Mouse (Mus musculus): ENCODE results near the gene Camk1d. TPM values are rescaled to one million over a fixed set of nuclear protein-coding genes. Genes with fewer than 3 reads are reported as not detected.

The Camk1d gene
- total RNA-seq, 4 experiments from 2014 or later, result 133 to 174 (median 152) TPM

- no peak for DNase-seq (ENCODE audit: low spot score in 2 of 2)
Measured at GRCm38 (mm10) chr2:5479886-5480285, 234.4 kb downstream of the Camk1d start.

- no peak for DNase-seq (ENCODE audit: low spot score in 2 of 2)
Measured at GRCm38 (mm10) chr2:5478709-5479108, 235.6 kb downstream of the Camk1d start.

GRCm38 (mm10) chr2:5478256-5478655 lies 236.1 kb downstream of the Camk1d start:
- no peak for DNase-seq (ENCODE audit: low spot score in 2 of 2)

- DNase-seq (ENCODE audit: low spot score in 2 of 2), result no peak
Measured at GRCm38 (mm10) chr2:5477525-5477924, 236.8 kb downstream of the Camk1d start.

GRCm38 (mm10) chr2:5469366-5469941 lies 244.9 kb downstream of the Camk1d start:
- DNase-seq (ENCODE audit: low spot score in 2 of 2), result peak in 1 of 2 experiments; percentile 40

GRCm38 (mm10) chr2:5467537-5467936 lies 246.8 kb downstream of the Camk1d start:
- DNase-seq (ENCODE audit: low spot score in 2 of 2), result no peak

- no peak for DNase-seq (ENCODE audit: low spot score in 2 of 2)
Measured at GRCm38 (mm10) chr2:5458671-5459235, 255.6 kb downstream of the Camk1d start.

GRCm38 (mm10) chr2:5458075-5458494 lies 256.2 kb downstream of the Camk1d start:
- DNase-seq (ENCODE audit: low spot score in 2 of 2), result peak in 1 of 2 experiments; percentile 22

GRCm38 (mm10) chr2:5456108-5456507 lies 258.2 kb downstream of the Camk1d start:
- no peak for DNase-seq (ENCODE audit: low spot score in 2 of 2)

GRCm38 (mm10) chr2:5454830-5455229 lies 259.5 kb downstream of the Camk1d start:
- peak in 1 of 2 experiments; percentile 23 for DNase-seq (ENCODE audit: low spot score in 2 of 2)

- DNase-seq (ENCODE audit: low spot score in 2 of 2), result no peak
Measured at GRCm38 (mm10) chr2:5451654-5452053, 262.7 kb downstream of the Camk1d start.

- no peak for DNase-seq (ENCODE audit: low spot score in 2 of 2)
Measured at GRCm38 (mm10) chr2:5445357-5445756, 269.0 kb downstream of the Camk1d start.

GRCm38 (mm10) chr2:5437690-5438089 lies 276.6 kb downstream of the Camk1d start:
- DNase-seq (ENCODE audit: low spot score in 2 of 2), result no peak

- DNase-seq (ENCODE audit: low spot score in 2 of 2), result no peak
Measured at GRCm38 (mm10) chr2:5435587-5436253, 278.6 kb downstream of the Camk1d start.

GRCm38 (mm10) chr2:5431309-5431708 lies 283.0 kb downstream of the Camk1d start:
- DNase-seq (ENCODE audit: low spot score in 2 of 2), result no peak

GRCm38 (mm10) chr2:5429921-5430320 lies 284.4 kb downstream of the Camk1d start:
- DNase-seq (ENCODE audit: low spot score in 2 of 2), result peak; percentile 21 to 28

- DNase-seq (ENCODE audit: low spot score in 2 of 2), result no peak
Measured at GRCm38 (mm10) chr2:5426110-5426509, 288.2 kb downstream of the Camk1d start.

GRCm38 (mm10) chr2:5425612-5426011 lies 288.7 kb downstream of the Camk1d start:
- no peak for DNase-seq (ENCODE audit: low spot score in 2 of 2)

- DNase-seq (ENCODE audit: low spot score in 2 of 2), result no peak
Measured at GRCm38 (mm10) chr2:5420621-5421196, 293.6 kb downstream of the Camk1d start.

- no peak for DNase-seq (ENCODE audit: low spot score in 2 of 2)
Measured at GRCm38 (mm10) chr2:5418802-5419201, 295.5 kb downstream of the Camk1d start.

GRCm38 (mm10) chr2:5417158-5418032 lies 296.9 kb downstream of the Camk1d start:
- DNase-seq (ENCODE audit: low spot score in 2 of 2), result no peak

Data from layer of hippocampus, adult 8-10 months (tissue).